Mouse (Mus musculus) lung, embryonic 15.5 days (tissue): ENCODE measurements at regions not wholly inside any gene's neighbourhood (a gene's known extent, or its start where the extent isn't known, plus 50 kb on each side); places are given as distances from the start of the nearest gene placed in this dataset. TPM values are rescaled to one million over a fixed set of nuclear protein-coding genes. Genes with fewer than 3 reads are reported as not detected.

Experiments used
- microRNA-seq: library from miRNA; unstranded; fragments of <30 nt; microRNA quantifications from one replicate; pipeline ENCODE4, GENCODE M21; 2016

Small RNA genes in the stretch of these regions (microRNA-seq; reads per million reads assigned to microRNA genes)
- not detected for gene Gm23416
